Mouse (Mus musculus): Measurements from ENCODE around the gene Prcd. TPM values are rescaled to one million over a fixed set of nuclear protein-coding genes. Genes with fewer than 3 reads are reported as not detected.

Gene Prcd
- polyA plus RNA-seq, 1 experiment from 2014 or later, result not detected

GRCm38 (mm10) chr11:116618666-116619065 is 34.7 kb upstream of the Prcd start:
- Histone ChIP-seq H3K27ac (ENCODE audit: poor library complexity, severe bottlenecking) (no peak overlapping the region), H3K4me2 (no peak overlapping the region), H3K4me1 (replicated peaks) (peaks cover 90% of the 10 kb centered on the region), H3K27me3 (replicated peaks) (no peaks in the 10 kb centered on the region), H3K9me3 (replicated peaks) (no peaks in the 10 kb centered on the region), H3K4me3 (no peak overlapping the region), H3K36me3 (no peaks in the 10 kb centered on the region), H3K9ac (no peak overlapping the region)
- ATAC-seq (ENCODE audit: insufficient number of reproducible peaks, low FRiP score), result no peak
- 82% methylated on average over 7 of the region's 7 CpGs for WGBS

GRCm38 (mm10) chr11:116619156-116619555 is 34.2 kb upstream of the Prcd start:
- Histone ChIP-seq H3K4me3 (no peak overlapping the region), H3K4me1 (replicated peaks) (peaks cover 88% of the 10 kb centered on the region), H3K27me3 (replicated peaks) (no peaks in the 10 kb centered on the region), H3K9ac (no peak overlapping the region), H3K36me3 (no peaks in the 10 kb centered on the region), H3K4me2 (no peak overlapping the region), H3K9me3 (replicated peaks) (no peaks in the 10 kb centered on the region), H3K27ac (ENCODE audit: poor library complexity, severe bottlenecking) (no peak overlapping the region)
- 86% methylated on average over 7 of the region's 7 CpGs for WGBS
- ATAC-seq (ENCODE audit: insufficient number of reproducible peaks, low FRiP score), result no peak

- H3K9me3 ChIP-seq (replicated peaks), result no peaks in the 10 kb centered on the region
- no peak for ATAC-seq (ENCODE audit: insufficient number of reproducible peaks, low FRiP score)
- peak overlapping the region; percentile 46; the same call in 1 of the 2 replicates for H3K4me2 ChIP-seq
- no peaks in the 10 kb centered on the region for H3K27me3 ChIP-seq (replicated peaks)
- H3K9ac ChIP-seq, result no peak overlapping the region
- no peak overlapping the region for H3K4me3 ChIP-seq
- WGBS, result 83% methylated on average over 8 of the region's 8 CpGs
- peaks cover 88% of the 10 kb centered on the region for H3K4me1 ChIP-seq (replicated peaks)
- no peaks in the 10 kb centered on the region for H3K36me3 ChIP-seq
- no peak overlapping the region for H3K27ac ChIP-seq (ENCODE audit: poor library complexity, severe bottlenecking)
Measured at GRCm38 (mm10) chr11:116619561-116619960, 33.8 kb upstream of the Prcd start.

GRCm38 (mm10) chr11:116620073-116620472 is 33.3 kb upstream of the Prcd start:
- H3K4me2 ChIP-seq, result peak overlapping the region; percentile 46
- no peak for ATAC-seq (ENCODE audit: insufficient number of reproducible peaks, low FRiP score)
- no peaks in the 10 kb centered on the region for H3K36me3 ChIP-seq
- no peak overlapping the region for H3K27ac ChIP-seq (ENCODE audit: poor library complexity, severe bottlenecking)
- H3K4me3 ChIP-seq, result no peak overlapping the region
- 22% methylated on average over 9 of the region's 9 CpGs for WGBS
- H3K9me3 ChIP-seq (replicated peaks), result no peaks in the 10 kb centered on the region
- no peaks in the 10 kb centered on the region for H3K27me3 ChIP-seq (replicated peaks)
- H3K4me1 ChIP-seq (replicated peaks), result peaks cover 88% of the 10 kb centered on the region
- peak overlapping the region; percentile 7; the same call in 1 of the 2 replicates for H3K9ac ChIP-seq

GRCm38 (mm10) chr11:116620559-116621253 is 32.6 kb upstream of the Prcd start:
- Histone ChIP-seq H3K4me3 (no peak overlapping the region), H3K9ac (peak overlapping the region; percentile 7; the same call in 1 of the 2 replicates), H3K27ac (ENCODE audit: poor library complexity, severe bottlenecking) (0 out of 2 replicates have a peak overlapping the region, but pooled peaks have one; percentile 12), H3K4me2 (peak overlapping the region; percentile 46), H3K4me1 (replicated peaks) (peaks cover 88% of the 10 kb centered on the region), H3K9me3 (replicated peaks) (no peaks in the 10 kb centered on the region), H3K27me3 (replicated peaks) (no peaks in the 10 kb centered on the region), H3K36me3 (no peaks in the 10 kb centered on the region)
- 68% methylated on average over 10 of the region's 10 CpGs for WGBS
- ATAC-seq (ENCODE audit: insufficient number of reproducible peaks, low FRiP score), result no peak

GRCm38 (mm10) chr11:116621258-116621704 is 32.1 kb upstream of the Prcd start:
- WGBS, result 34% methylated on average over 6 of the region's 6 CpGs
- Histone ChIP-seq H3K4me2 (peak overlapping the region; percentile 46), H3K9me3 (replicated peaks) (no peaks in the 10 kb centered on the region), H3K27ac (ENCODE audit: poor library complexity, severe bottlenecking) (0 out of 2 replicates have a peak overlapping the region, but pooled peaks have one; percentile 12), H3K27me3 (replicated peaks) (no peaks in the 10 kb centered on the region), H3K4me1 (replicated peaks) (peaks cover 83% of the 10 kb centered on the region), H3K9ac (no peak overlapping the region), H3K4me3 (no peak overlapping the region), H3K36me3 (no peaks in the 10 kb centered on the region)
- no peak for ATAC-seq (ENCODE audit: insufficient number of reproducible peaks, low FRiP score)

- ATAC-seq (ENCODE audit: insufficient number of reproducible peaks, low FRiP score), result no peak; the same call in 1 of the 2 replicates
- WGBS, result 7% methylated on average over 40 of the region's 40 CpGs
- Histone ChIP-seq H3K9ac (peak overlapping the region; percentile 76), H3K27ac (ENCODE audit: poor library complexity, severe bottlenecking) (no peak overlapping the region), H3K27me3 (replicated peaks) (no peaks in the 10 kb centered on the region), H3K9me3 (replicated peaks) (no peaks in the 10 kb centered on the region), H3K4me1 (replicated peaks) (peaks cover 72% of the 10 kb centered on the region), H3K4me3 (peak overlapping the region; percentile 63), H3K4me2 (peak overlapping the region; percentile 90), H3K36me3 (no peaks in the 10 kb centered on the region)
Measured at GRCm38 (mm10) chr11:116623281-116624124, 29.8 kb upstream of the Prcd start.

GRCm38 (mm10) chr11:116624131-116624832 is 29.1 kb upstream of the Prcd start:
- Histone ChIP-seq H3K4me3 (peak overlapping the region; percentile 63), H3K27me3 (replicated peaks) (no peaks in the 10 kb centered on the region), H3K9me3 (replicated peaks) (no peaks in the 10 kb centered on the region), H3K9ac (peak overlapping the region; percentile 76), H3K36me3 (no peaks in the 10 kb centered on the region), H3K27ac (ENCODE audit: poor library complexity, severe bottlenecking) (peak overlapping the region; percentile 19; the same call in 1 of the 2 replicates), H3K4me1 (replicated peaks) (peaks cover 71% of the 10 kb centered on the region), H3K4me2 (peak overlapping the region; percentile 90)
- peak; percentile 84 for ATAC-seq (ENCODE audit: insufficient number of reproducible peaks, low FRiP score)
- WGBS, result 12% methylated on average over 42 of the region's 42 CpGs

GRCm38 (mm10) chr11:116625081-116626000 is 28.0 kb upstream of the Prcd start:
- H3K9ac ChIP-seq, result peak overlapping the region; percentile 10; the same call in 1 of the 2 replicates
- no peak overlapping the region for H3K4me3 ChIP-seq
- no peaks in the 10 kb centered on the region for H3K9me3 ChIP-seq (replicated peaks)
- H3K4me2 ChIP-seq, result peak overlapping the region; percentile 90
- no peaks in the 10 kb centered on the region for H3K36me3 ChIP-seq
- peak overlapping the region; percentile 19 for H3K27ac ChIP-seq (ENCODE audit: poor library complexity, severe bottlenecking)
- H3K27me3 ChIP-seq (replicated peaks), result no peaks in the 10 kb centered on the region
- ATAC-seq (ENCODE audit: insufficient number of reproducible peaks, low FRiP score), result no peak
- H3K4me1 ChIP-seq (replicated peaks), result peaks cover 70% of the 10 kb centered on the region
- 51% methylated on average over 17 of the region's 17 CpGs for WGBS

Data from heart, embryonic 12.5 days (tissue).